Comparison of ENCODE assay signal across 12 mouse cellular contexts in genomic region chrX:99581632-99582466, GRCm38 (mm10).
DNase-seq lines count a peak whose midpoint lies in the region; ATAC-seq and TF ChIP-seq lines count a peak whose summit lies in the region.
"Had no signal": no experiment of that assay in that cellular context is flagged by ENCODE, and none has a peak within 500 bp of the region (broad histone marks: within the 10 kb centered on the region; RNA-seq: fewer than 3 reads in every experiment).

No protein-coding gene starts in this region.

- no peaks in the 10 kb centered on the region for H3K36me3 ChIP-seq in neural tube, embryonic 12.5 days
- no peaks in the 10 kb centered on the region for H3K36me3 ChIP-seq in forebrain, postnatal 0 days (ENCODE audit: insufficient read depth)
- no peaks in the 10 kb centered on the region for H3K36me3 ChIP-seq in midbrain, embryonic 15.5 days (replicated peaks)

- no peak overlapping the region for H3K4me3 ChIP-seq in neural tube, embryonic 12.5 days
- no peak overlapping the region for H3K4me3 ChIP-seq in forebrain, postnatal 0 days (ENCODE audit: low read depth, low read length)
- H3K4me3 ChIP-seq in midbrain, embryonic 15.5 days: no peak overlapping the region

- DNase-seq in neural tube, embryonic 10.5 days (ENCODE audit: extremely low spot score, low spot score): no peak
- no peak for DNase-seq in forebrain, postnatal 0 days
- DNase-seq in thymus, postnatal 4 days: peak; percentile 43
- DNase-seq in layer of hippocampus, adult 18-20 months (ENCODE audit: low spot score in 2 of 2): no peak
- no peak for DNase-seq in kidney, adult 8-10 months
- DNase-seq: cerebellum, postnatal 10 days; heart, postnatal 4 days; layer of hippocampus, postnatal 36 days; lung, adult 18-20 months had no signal

- 0 out of 2 replicates have a peak, but pooled peaks have one; percentile 34 for ATAC-seq in neural tube, embryonic 12.5 days (ENCODE audit: low FRiP score, low read depth)
- peak; percentile 67 for ATAC-seq in forebrain, postnatal 0 days
- ATAC-seq in midbrain, embryonic 15.5 days (replicated peaks): peak; percentile 27; the same call in 1 of the 2 replicates
- ATAC-seq in cerebellum, adult (ENCODE audit: insufficient number of reproducible peaks, low FRiP score, low TSS enrichment): no peak

- no peak overlapping the region for H3K27ac ChIP-seq in neural tube, embryonic 12.5 days
- H3K27ac ChIP-seq in forebrain, postnatal 0 days (ENCODE audit: low read depth, low read length): no peak overlapping the region
- no peak overlapping the region for H3K27ac ChIP-seq in midbrain, embryonic 15.5 days

- WGBS in neural tube, embryonic 12.5 days: 27% methylated on average over 10 of the region's 10 CpGs
- WGBS in forebrain, postnatal 0 days: 36% methylated on average over 10 of the region's 10 CpGs
- WGBS in midbrain, embryonic 15.5 days: 44% methylated on average over 10 of the region's 10 CpGs

- H3K9me3 ChIP-seq in neural tube, embryonic 12.5 days: no peaks in the 10 kb centered on the region
- no peaks in the 10 kb centered on the region for H3K9me3 ChIP-seq in forebrain, postnatal 0 days (ENCODE audit: low read length)
- no peaks in the 10 kb centered on the region for H3K9me3 ChIP-seq in midbrain, embryonic 15.5 days

- no peak for TF ChIP-seq CTCF in forebrain, postnatal 0 days (IDR thresholded peaks at IDR 0.05; ENCODE audit: low read depth)

- no peaks in the 10 kb centered on the region for H3K27me3 ChIP-seq in neural tube, embryonic 12.5 days (replicated peaks)
- no peaks in the 10 kb centered on the region for H3K27me3 ChIP-seq in forebrain, postnatal 0 days (ENCODE audit: insufficient read depth, low read length)
- H3K27me3 ChIP-seq in midbrain, embryonic 15.5 days (replicated peaks): peaks cover 26% of the 10 kb centered on the region

- no peak overlapping the region for H3K4me2 ChIP-seq in neural tube, embryonic 12.5 days (replicated peaks)
- no peak overlapping the region for H3K4me2 ChIP-seq in forebrain, postnatal 0 days (ENCODE audit: low read depth)
- no peak overlapping the region for H3K4me2 ChIP-seq in midbrain, embryonic 15.5 days

- no peaks in the 10 kb centered on the region for H3K4me1 ChIP-seq in neural tube, embryonic 12.5 days
- H3K4me1 ChIP-seq in forebrain, postnatal 0 days (ENCODE audit: insufficient read depth): no peaks in the 10 kb centered on the region
- peaks cover 3% of the 10 kb centered on the region; the same call in 1 of the 2 replicates for H3K4me1 ChIP-seq in midbrain, embryonic 15.5 days

- H3K9ac ChIP-seq in neural tube, embryonic 12.5 days: no peak overlapping the region
- H3K9ac ChIP-seq in forebrain, postnatal 0 days: no peak overlapping the region
- no peak overlapping the region for H3K9ac ChIP-seq in midbrain, embryonic 15.5 days
